Mouse (Mus musculus) embryo, embryonic 11 days (tissue): ENCODE data around the gene Vipr1.

ENCODE experiments used
- DNase-seq: peaks from one replicate; pipeline ENCODE4 v3.0.0-alpha.2; 2015

Vipr1 gene

DNA sequence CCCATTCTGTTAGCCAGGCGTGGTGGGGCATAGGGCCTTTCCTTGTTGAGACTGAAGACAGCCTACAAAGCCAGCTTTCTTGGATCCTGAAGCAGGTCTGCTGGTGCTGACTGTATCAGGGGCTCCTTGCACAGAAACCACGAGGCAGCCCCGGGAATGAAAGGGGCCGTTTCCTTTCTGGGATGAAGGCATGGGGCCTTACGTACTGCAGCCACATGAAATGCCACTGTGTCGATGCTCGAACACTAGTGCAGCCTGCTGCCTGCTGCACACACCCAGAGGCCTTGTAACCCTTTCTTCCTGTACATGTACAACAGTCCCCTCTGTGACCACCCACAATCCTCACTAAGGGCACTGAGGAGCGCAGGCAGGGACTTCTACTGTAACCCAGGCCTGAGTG, 38.7 kb downstream of the Vipr1 start:
- no peak for DNase-seq

DNA sequence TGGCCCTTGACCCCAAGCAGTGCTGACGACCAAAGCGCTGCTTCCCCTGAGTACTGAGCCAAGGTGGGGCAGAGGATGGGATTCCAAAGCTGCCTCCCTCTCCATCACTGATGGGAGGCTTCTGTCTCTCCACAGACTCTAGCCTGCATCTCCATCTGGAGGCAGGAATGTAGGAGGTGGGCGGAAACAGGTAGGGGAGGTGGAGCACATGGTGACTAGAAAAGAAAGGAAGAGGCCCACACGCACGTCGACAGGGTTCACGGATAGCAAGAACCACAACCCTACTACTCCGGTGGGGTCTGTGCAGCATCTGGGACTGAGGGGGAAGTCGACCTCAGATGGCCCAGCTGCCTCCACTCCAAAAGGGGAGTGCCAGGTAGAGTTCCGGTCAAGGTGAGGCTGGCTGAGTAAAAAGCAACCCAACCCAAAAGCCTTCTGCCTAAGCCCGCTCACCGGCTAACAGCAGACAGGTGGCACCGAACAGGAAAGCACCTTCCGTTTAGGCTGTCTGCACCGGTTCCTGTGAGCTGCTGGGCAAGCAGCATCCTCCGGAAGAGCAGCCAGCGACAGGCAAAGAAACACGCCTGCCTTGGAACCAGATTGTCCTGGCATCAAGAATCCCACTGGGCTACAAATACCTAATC, 39.6 kb downstream of the Vipr1 start:
- no peak for DNase-seq

DNA sequence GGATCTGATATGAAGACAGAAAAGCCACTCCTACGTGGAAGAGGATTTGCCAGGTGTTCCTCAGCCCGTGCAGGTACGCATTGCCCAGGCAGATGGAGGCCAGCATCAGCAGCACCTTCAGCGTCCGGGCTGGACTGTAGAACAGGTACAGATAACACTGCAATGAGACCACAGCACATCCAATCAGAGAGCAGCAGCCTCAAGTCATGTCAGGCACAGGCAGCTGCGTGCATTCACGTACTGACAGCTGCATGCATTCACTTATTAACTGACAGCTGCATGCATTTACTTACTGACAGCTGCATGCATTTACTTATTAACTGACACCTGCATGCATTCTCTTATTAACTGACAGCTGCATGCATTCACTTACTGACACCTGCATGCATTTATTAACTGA, 42.2 kb downstream of the Vipr1 start:
- no peak for DNase-seq

DNA sequence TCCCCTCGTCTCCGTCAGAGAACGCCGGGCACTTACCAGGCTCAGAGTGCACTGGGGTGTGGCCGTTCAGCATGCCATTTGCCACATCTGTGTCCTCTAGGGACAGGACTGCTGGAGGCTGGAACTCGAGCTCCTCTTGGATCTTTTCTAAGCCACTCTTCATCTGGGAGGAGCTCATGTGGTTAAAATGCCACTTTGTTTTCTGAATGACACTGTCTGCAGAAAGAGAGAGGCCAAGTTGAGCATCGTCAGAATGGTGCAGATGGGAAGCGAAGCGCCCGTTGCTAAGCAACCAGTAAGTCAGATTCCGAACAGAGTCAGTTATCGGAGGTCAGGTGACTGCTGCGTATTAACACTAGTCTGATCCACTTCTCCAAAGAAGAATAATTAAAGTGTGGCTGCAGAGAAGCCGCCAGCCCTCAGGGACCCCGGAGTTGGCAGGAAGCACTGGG, 47.7 kb downstream of the Vipr1 start:
- DNase-seq = no peak

DNA sequence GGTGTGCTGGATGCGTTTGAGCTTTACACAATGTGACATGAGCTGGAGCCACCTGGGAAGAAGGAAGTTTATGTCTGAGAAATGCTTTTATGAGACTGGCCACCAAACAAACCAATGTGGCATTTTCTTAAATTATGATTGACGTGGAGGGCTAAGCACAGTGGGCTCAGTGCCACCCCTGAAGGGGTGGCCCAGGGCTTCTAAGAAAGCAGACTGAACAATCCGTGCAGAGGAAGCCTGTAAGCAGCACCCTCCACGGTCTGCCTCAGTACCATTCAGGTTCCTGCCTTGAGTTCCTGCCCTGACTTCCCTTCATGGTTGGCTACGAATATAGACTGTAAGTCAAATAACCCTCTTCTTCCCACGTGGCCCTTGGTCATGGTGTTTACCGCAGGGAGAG, 48.2 kb downstream of the Vipr1 start:
- DNase-seq = no peak

DNA sequence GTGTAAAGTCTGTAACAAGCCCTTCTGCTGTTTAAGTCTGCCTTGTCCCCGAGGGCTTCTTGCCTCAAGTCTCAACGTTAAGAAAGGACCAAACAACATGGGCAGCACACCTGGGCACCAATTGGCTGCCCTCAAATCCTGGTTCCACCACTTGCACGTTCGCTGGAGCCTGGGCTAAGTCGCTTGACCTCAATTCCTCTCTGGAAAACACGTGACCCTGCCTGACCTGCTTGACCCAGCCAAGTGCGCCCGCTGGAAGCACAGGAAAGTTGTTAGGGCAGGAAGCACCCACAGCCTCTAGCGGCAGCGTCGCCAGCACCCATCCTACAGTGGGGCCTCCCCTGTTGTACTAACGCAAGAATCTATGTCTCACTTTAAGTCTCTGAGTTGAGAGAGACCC, 52.2 kb downstream of the Vipr1 start:
- DNase-seq = no peak

DNA sequence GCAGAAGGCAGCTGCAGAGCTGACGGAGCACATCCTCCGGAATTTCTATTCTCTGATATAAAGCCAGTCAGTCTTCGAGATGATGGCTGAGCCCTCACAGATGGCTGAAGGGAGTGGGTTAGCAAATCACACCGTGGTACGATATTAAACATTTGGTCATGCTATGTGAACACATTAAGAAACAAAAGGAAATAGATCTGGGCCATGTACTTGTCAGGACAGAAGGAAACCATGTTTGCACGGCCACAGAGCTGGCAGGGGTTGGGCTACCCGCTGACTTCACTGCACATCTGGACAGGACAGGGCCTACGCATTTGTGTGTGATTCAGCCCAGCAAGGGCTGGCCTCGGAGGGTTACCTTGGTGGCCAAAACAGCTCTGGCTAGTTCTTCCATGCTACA, 54.1 kb downstream of the Vipr1 start:
- no peak for DNase-seq

DNA sequence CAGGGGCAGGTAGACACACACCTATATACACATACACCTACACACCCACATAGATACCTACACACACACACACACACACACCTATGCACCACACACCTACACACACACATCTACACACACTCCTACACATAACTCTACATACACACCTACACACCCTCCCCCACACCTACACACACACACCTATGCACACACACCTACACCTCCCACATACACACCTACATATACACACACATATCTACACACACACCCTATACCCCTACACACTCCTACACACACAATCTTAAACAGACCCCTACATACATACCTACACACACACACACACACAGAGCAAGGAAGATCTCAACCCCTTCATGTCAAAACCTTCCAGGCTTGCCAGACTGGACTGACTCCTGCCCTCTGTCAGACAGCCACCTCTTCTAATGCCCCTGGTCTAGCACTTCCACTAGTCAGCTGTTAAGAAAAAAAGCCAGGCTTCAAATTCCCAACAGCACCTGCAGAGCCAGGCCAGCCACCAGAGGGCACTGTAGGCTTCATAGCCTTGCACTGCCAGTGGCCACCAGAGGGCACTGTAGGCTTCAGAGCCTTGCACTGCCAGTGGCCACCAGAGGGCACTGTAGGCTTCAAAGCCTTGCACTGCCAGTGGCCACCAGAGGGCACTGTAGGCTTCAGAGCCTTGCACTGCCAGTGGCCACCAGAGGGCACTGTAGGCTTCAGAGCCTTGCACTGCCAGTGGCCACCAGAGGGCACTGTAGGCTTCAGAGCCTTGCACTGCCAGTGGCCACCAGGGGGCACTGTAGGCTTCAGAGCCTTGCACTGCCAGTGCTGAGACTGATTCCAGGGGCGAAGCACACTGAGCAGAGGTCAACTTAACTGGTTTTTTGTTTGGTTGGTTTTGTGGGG, 54.9 kb downstream of the Vipr1 start:
- DNase-seq = no peak

DNA sequence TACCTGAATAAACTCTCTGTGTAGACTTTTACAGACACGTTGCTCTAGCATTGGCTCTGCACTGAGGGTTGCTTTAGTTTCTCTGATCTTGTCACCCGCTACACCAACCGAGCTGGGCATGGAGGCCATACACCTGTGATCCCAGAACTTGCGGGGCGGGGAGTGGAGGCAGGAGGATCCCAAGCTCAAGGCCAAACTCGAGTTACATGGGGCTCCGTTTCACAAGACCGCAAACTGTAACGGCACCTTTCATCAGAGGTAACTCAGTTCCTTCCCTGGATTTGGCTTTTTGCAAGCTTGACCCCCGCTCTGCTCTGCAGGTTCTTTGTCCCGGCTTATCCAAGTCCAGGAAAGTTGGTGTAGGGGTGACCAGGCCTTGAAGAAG, 61.7 kb downstream of the Vipr1 start:
- DNase-seq = no peak

DNA sequence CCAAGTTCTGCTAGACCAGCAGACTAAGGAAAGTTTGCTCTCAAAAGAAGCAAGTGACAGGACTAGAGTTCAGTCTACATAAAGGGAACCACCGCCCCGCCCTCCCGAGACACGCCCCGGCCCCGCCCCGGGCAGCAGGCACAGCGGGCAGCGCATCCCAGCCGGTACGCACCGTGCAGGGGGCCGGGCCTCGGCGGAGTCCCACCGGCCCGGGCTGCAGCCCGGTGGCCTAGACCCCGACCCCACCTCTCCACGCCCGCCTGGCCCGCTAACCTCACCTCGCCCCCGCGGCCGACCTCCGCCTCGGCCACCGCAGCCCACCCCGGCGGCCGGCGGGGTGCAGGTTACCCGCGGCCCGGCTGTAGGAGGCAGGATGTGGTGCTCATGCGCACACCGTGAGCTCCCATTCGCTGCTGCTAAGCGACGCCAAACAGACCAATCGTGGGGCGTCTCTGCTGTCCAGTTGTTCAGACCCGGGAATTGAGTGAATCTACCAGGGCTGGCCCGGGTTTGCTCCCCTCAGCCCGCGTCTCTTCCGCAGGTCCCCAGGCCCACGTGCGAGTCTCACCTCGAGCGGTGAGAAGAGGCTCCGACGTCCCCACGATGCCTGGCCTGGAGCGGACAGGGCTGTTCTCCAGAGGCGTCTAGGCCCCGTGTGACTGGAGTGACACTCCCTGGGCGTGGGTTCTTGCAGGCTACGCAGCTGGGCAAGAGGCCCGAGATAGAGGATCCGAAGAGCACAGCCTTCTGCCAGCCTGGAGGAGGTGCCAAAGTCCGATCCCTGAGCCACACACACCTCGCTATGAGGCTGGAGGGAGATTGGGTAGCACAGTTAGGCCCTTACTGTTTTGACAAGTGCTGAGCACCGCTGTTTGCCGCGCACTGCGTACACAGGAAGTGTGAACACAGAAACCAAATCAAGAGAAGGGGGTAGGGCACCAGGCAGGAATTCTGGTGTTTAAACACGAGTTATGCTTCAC, 62.4 kb downstream of the Vipr1 start, which contains the start of gene Sec22c:
Gene Sec22c (minus strand): TSS at position 845 of the 980 bp plus-strand sequence.
- DNase-seq = peak; percentile 94

DNA sequence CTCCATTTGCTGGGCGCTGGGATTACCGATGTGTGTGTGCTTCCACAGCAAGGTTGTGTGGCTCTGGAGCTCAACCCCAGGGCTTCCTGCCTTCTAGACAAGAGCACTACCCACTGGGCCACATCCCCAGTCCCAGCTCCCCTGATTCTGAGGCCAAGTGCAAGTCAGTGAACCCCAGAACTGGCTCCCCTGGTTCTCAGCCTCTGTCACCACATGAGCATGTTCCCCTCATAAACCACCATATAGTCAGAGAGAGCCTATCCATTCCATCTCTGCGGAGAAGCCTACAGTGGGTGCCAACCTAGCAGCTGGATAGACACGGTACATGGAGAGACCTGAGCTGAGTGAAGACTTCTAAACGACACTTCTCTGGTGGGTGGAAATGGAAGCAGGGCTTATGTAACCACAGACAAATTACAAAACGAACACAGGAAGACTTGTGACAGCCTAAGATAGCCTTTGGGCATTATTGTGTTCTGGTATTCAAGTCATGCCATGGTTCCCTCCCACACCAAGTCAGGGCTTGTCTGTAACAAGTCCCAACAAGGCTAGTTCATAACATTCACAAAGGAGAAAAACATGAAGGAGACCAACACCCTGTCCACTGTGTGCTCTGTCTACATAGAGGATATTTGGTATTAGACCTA, 63.6 kb downstream of the Vipr1 start:
- DNase-seq = no peak

DNA sequence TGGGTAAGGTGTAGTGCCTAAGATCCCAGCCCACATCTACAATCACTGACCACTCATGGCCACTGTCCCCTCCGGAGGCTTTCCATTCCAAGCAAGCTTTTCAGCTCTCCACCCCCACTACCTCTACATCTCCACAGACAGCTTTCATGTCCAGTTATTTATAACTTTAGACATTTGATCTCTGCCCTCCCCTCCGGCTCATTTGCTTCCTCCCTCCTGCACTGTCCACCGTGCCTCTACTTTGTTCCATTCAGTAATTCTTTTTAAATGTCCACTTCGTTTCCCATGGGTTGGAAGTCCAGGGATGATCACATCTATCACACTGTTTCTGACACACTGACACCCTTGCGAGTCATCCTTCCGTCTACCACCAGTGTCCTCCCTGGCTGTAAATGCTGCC, 65.3 kb downstream of the Vipr1 start:
- DNase-seq = no peak

DNA sequence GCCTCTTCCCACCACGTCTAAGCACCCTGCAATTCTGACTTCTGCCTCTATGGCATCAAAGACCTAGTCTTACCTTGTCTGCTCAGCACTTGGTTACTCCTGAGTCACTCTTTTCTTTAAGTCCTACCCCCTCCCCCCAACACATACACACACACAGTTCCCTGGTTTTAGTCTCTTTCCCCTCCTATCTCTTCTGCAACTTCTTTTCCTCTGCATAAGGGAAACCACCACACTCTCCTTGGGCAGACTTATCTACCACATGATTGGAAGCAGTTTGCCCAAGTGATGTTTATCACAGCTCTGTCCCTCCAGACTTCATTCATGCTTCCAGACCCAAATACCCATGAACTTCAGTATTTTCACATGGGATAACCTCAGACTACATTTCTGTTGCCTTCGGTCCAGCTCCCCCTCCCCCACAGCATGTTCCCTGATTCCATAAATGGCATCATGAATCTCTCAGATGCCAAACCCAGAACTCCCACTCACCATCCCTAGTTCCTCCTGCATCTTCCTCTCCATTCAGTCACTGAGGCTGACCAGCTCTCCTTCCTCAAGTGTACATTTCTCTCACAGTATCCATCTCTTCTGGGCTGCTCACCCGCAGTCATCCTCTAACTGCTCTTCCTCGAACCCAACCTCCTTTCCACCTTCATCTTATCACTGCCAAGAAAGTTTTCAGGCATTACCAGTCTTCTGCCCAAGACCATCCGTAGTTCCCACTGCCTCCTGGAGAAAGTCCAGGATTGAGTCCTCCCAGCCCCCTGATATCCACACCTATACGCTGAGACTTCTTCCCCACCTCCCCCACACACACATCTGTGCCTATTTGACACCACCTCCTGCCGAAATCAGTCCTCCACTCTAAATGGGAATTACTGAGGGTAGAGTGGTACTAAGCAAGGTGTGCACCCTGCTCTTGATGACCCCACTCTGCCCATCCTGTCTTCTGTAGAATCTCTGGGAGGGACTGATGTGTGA, 66.3 kb downstream of the Vipr1 start:
- no peak for DNase-seq

DNA sequence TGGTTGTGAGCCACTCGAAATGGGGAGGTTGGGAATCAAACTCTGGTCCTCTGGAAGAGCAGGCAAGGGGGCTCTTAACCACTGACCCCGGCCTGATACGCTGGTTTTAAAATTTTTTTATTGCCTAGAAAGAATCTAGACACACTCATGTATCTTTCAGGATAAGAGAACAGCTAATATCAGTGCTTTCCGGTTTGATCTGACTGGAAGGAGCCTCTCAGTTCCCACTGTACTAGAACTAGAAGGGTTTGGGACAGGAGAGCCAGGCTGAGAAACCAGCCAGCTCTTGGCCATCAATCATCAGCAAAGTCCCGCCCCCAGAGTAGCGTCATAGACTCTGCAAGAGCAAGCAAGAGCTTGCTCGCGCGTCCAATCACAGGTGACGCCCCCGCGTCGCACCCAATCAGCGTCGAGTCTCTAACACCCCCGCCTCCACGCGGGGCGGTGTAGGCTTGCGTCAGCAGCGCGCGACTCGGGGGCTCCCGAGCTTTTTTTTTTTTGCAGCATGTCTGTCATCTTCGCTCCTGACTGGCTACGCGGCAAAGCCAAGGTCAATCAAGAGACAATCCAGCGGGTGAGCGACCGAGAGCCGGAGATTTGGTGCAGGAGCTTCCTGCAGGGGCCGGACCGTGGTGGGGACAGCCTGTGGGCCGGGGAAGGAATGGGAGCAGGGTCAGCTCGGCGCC, 67.5 kb downstream of the Vipr1 start, which contains the start of gene Ss18l2:
Gene Ss18l2 (plus strand): TSS at position 432 of the 686 bp plus-strand sequence.
- DNase-seq = peak; percentile 100

DNA sequence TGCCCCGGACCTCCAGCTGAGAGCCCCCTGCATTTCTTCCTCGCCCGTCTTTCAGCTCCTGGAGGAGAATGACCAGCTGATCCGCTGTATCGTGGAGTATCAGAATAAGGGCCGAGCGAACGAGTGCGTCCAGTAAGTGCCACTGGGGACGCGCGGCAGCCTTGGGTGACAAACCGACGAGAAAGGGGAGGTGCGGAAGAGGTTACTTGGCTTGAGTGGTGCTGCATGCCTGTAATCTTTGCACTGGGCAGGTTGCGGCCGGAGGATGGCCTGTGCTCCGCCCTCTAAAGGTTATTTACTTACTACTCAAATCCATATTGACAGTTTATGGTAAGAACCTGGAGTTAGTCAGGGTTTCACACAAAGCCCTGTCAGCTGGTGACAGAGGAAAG, 68.1 kb downstream of the Vipr1 start:
- DNase-seq = peak; percentile 49

DNA sequence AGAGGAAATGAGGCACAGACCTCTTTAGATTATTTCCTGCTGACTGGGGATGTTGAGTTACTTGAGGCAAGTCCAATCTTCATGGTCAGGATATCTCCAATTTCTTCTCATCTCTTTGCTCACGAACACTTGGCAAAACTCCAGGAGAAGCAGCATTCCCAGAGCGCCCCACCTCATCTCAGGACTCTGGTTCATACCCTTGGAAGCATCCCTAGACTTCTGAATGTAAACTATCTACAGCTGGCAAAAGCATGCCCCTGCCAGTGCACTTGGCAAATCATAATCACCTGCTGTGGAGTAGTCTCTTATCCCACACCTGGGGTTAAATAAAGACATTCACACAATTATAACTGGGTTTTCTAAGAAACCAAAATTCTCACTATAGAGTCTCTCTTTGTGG, 74.5 kb downstream of the Vipr1 start:
- no peak for DNase-seq

DNA sequence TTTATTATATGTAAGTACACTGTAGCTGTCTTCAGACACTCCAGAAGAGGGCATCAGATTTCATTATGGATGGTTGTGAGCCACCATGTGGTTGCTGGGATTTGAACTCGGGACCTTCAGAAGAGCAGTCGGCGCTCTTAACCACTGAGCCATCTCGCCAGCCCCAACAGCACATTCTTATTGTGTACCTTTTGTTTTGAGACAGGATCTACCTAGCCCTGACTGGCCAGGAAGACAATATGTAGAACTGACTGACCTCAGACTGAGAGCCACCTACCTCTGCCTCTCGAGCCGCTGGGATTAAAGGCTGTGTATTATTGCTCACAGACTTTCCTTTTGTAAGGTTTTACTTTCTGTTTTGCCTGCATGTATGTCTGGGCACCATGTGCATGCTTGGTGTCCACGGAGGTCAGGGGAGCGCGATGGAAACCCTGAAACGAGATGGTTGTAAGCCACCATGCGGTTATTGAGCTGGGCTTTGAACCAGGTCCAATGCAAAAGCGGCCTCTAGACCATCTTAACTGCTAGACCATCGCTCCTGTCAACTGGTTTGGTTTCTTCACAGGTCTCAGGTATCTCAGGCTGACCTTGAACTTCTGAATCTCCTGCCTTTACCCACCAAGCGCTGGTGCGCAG, 75.7 kb downstream of the Vipr1 start:
- peak; percentile 2 for DNase-seq

DNA sequence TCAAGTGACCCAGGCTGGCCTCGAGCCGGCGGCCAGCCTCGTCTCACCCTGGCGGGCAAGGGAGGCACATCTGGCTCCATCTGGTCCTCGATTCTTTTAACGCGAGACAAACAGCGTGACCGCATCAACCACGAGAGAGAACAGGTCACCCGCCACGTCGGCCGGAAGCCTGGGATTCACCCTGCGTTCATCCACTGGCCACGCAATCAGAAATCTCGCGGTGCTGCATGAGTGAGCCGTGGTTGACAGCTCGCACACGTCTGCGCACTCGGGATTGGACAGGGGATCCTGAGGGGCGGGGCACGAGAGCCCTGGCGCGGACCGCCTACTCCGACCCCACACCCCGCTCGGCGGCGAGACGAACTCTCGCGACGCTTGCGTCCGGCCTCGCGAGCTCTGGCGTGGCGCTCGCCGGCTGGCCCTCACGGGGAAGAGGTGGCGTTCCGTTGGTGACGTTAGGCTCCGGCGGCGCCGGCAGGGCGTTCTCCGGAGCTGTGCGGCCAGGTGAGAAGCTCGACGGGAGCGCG, 76.3 kb downstream of the Vipr1 start, which contains the start of gene Nktr:
Gene Nktr (plus strand): TSS at position 378 of the 527 bp plus-strand sequence.
- peak; percentile 100 for DNase-seq
